Mouse (Mus musculus): ENCODE data around the gene Ttc1. TPM values are rescaled to one million over a fixed set of nuclear protein-coding genes. Genes with fewer than 3 reads are reported as not detected.
A peak's percentile ranks its signal among the peaks of the same experiment; 100 is the strongest.

Ttc1 gene
- 50.1 and 54.9 TPM in 2 replicates for polyA plus RNA-seq (2015; fragmentation: Nextera tagmentation; extraction: Ambion mirVana)

DNA sequence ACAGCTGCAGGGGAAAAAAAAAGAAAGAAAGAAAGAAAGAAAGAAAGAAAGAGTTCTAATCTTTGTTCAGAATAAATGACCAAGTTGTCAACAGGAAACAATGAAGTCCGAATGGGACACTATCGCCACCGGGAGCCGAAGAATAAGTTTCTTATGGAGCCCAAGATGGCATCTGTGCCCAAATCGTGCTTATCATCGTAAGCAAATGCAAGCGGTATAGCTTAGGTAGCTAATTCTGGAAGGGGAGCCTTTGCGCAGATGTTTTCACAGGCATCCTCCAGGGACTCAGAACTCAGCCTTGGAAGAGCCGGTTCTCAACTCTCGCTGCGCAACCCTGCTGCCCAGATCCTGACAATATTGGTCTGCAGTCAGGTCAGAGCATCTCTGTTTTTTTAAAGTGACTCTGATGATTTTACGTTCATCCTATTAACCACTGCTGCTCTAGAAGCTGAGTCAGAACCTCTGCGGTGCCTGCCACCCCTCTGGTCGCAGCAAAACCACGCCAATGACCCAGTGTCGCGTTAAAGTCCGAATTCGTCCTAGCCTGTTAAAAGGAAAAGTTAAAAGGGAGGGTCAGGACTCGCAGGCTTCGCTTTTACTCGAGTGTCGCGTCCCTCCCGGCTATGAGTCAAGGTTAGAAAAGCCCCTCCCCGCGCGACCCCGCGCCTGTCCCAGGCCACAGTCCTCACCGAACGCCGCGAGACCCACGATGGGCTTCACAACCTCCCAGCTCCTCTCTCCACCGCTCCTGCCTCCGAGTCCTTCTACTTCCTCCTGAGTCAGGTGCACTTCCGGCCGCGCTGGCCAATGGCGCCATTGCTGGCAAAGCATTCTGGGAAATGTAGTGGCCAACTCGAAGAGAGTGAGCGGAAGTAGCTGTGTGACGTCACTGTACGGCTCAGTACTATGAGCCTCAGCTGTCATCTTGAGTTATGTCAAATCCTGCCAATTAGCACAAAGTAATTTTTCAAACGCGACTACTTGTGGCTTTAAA is at the start of gene Ttc1:
Gene Ttc1, minus strand, starts transcription at position 776 of the 994 bp plus-strand sequence.
- H3K27ac ChIP-seq (ENCODE audit: low read length), result peak within 1 kb of the TSS; percentile 74
- ATAC-seq (replicated peaks; ENCODE audit: extremely low read depth, insufficient read depth, low FRiP score), result peak; percentile 99
- H3K4me1 ChIP-seq (ENCODE audit: control insufficient read depth, insufficient read depth, low read length), result peaks cover 8% of the 10 kb centered on the region
- H3K4me3 ChIP-seq (ENCODE audit: low read length), result peak within 1 kb of the TSS; percentile 78
- peak within 1 kb of the TSS; percentile 98 for H3K4me2 ChIP-seq (ENCODE audit: low read depth, low read length)
- H3K27me3 ChIP-seq (ENCODE audit: control insufficient read depth, insufficient read depth, low read length), result no peaks in the 10 kb centered on the region
- peak within 1 kb of the TSS; percentile 84 for H3K9ac ChIP-seq (ENCODE audit: low read length)
- WGBS, result 2% methylated on average over 47 of the region's 47 CpGs
- H3K36me3 ChIP-seq (ENCODE audit: control insufficient read depth, insufficient read depth), result peaks cover 16% of the 10 kb centered on the region
- no peaks in the 10 kb centered on the region for H3K9me3 ChIP-seq (replicated peaks; ENCODE audit: control insufficient read depth, low read length)

DNA sequence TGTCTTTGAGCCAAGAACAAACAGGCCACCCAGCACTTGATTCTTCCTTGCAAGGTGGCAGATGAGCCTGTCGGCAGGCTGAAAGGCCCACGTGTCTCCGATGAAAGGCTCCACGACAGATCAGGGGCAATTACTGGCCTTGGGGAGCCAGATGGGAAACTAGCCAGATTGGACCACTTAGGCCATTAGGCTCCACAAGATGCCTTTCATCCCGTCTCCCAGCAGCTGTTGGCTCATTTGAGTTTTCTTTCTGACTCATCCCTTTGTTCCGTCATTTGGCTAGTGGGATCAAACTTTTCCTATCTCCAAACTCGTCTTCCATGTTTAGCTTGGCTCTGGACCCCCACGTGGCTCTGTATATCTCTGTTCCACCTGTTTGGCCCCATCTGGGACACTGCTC is 48.2 kb upstream of the Ttc1 start:
- H3K4me1 ChIP-seq (ENCODE audit: control insufficient read depth, insufficient read depth, low read length), result no peaks in the 10 kb centered on the region
- H3K4me3 ChIP-seq (ENCODE audit: low read length), result no peak overlapping the region
- no peak overlapping the region for H3K27ac ChIP-seq (ENCODE audit: low read length)
- H3K36me3 ChIP-seq (ENCODE audit: control insufficient read depth, insufficient read depth), result no peaks in the 10 kb centered on the region
- H3K4me2 ChIP-seq (ENCODE audit: low read depth, low read length), result no peak overlapping the region
- H3K9me3 ChIP-seq (replicated peaks; ENCODE audit: control insufficient read depth, low read length), result no peaks in the 10 kb centered on the region; the same call in 1 of the 2 replicates
- no peak for ATAC-seq (replicated peaks; ENCODE audit: extremely low read depth, insufficient read depth, low FRiP score)
- no peaks in the 10 kb centered on the region for H3K27me3 ChIP-seq (ENCODE audit: control insufficient read depth, insufficient read depth, low read length)
- H3K9ac ChIP-seq (ENCODE audit: low read length), result no peak overlapping the region
- WGBS, result 62% methylated on average over 8 of the region's 8 CpGs

DNA sequence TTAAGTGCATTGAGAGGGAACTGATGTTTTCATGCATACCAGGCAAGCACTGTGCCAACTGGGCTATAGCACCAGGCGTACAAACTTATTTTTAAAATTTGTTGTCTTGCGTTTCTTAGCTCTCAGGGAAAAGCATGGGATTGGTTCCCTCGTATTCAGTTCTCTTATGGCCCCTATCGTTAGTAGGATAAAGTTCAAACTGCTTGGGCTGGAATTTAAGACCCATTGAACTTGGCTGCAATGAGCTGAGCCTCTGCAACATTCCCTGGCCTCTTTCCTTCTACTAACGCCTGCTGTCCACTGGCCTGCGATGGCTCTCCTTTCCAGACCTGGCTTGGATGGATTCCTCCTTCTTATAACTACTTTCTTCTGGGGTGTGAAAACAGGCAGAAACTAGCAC is 42.6 kb upstream of the Ttc1 start:
- peak; percentile 55 for ATAC-seq (replicated peaks; ENCODE audit: extremely low read depth, insufficient read depth, low FRiP score)
- H3K9ac ChIP-seq (ENCODE audit: low read length), result no peak overlapping the region
- no peak overlapping the region for H3K4me3 ChIP-seq (ENCODE audit: low read length)
- H3K4me2 ChIP-seq (ENCODE audit: low read depth, low read length), result no peak overlapping the region
- H3K27me3 ChIP-seq (ENCODE audit: control insufficient read depth, insufficient read depth, low read length), result no peaks in the 10 kb centered on the region
- peak overlapping the region; percentile 36 for H3K27ac ChIP-seq (ENCODE audit: low read length)
- H3K36me3 ChIP-seq (ENCODE audit: control insufficient read depth, insufficient read depth), result no peaks in the 10 kb centered on the region
- WGBS, result 54% methylated on average over 6 of the region's 6 CpGs
- 0 out of 2 replicates have a peak, but pooled peaks cover 5% of the 10 kb centered on the region for H3K4me1 ChIP-seq (ENCODE audit: control insufficient read depth, insufficient read depth, low read length)
- H3K9me3 ChIP-seq (replicated peaks; ENCODE audit: control insufficient read depth, low read length), result no peaks in the 10 kb centered on the region

DNA sequence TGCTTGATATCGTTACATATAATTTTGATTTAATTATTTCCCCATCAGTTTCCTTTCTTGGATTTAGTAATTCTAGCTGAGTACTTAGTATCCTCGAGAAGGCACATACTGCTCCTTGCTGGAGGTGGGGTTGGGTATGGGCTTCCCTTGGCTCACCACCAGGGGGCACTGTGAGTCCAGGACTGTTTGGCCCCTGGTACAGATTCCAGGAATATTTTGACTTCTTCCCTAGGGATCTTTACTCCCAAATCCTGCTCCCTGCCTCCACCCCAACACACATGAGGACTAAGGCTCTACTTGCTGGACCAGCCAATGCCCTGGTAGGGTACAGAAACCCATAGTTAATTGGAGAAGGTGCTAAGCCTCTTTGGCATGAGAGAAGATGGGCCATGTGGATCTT is 36.0 kb upstream of the Ttc1 start:
- no peak overlapping the region for H3K9ac ChIP-seq (ENCODE audit: low read length)
- H3K4me2 ChIP-seq (ENCODE audit: low read depth, low read length), result no peak overlapping the region
- H3K9me3 ChIP-seq (replicated peaks; ENCODE audit: control insufficient read depth, low read length), result no peaks in the 10 kb centered on the region
- peak; percentile 73; the same call in 1 of the 2 replicates for ATAC-seq (replicated peaks; ENCODE audit: extremely low read depth, insufficient read depth, low FRiP score)
- H3K27me3 ChIP-seq (ENCODE audit: control insufficient read depth, insufficient read depth, low read length), result no peaks in the 10 kb centered on the region
- peaks cover 3% of the 10 kb centered on the region; the same call in 1 of the 2 replicates for H3K4me1 ChIP-seq (ENCODE audit: control insufficient read depth, insufficient read depth, low read length)
- no peak overlapping the region for H3K27ac ChIP-seq (ENCODE audit: low read length)
- no peak overlapping the region for H3K4me3 ChIP-seq (ENCODE audit: low read length)
- no peaks in the 10 kb centered on the region for H3K36me3 ChIP-seq (ENCODE audit: control insufficient read depth, insufficient read depth)
- 8% methylated on average over 2 of the region's 2 CpGs for WGBS

DNA sequence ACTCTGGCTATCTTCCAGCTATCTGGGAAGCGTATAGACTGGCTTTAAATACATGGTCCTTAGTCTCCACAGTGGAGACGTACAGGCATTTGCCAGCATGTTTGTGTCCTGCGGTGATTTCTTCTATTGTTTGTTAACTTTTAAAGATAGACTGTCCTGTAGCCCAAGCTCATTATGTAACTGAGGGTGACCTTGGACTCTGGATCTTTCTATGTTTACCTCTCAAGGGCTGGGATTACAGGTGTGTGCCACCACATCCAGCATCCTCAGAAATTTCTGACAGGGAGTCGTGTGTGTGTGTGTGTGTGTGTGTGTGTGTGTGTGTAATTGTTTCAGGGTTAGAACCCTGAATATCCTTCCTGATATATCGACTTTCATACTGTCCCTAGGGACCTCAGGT is 35.3 kb upstream of the Ttc1 start:
- Histone ChIP-seq H3K27me3 (ENCODE audit: control insufficient read depth, insufficient read depth, low read length) (no peaks in the 10 kb centered on the region), H3K4me2 (ENCODE audit: low read depth, low read length) (no peak overlapping the region), H3K36me3 (ENCODE audit: control insufficient read depth, insufficient read depth) (no peaks in the 10 kb centered on the region), H3K4me3 (ENCODE audit: low read length) (no peak overlapping the region), H3K9ac (ENCODE audit: low read length) (no peak overlapping the region), H3K27ac (ENCODE audit: low read length) (no peak overlapping the region), H3K9me3 (replicated peaks; ENCODE audit: control insufficient read depth, low read length) (no peaks in the 10 kb centered on the region), H3K4me1 (ENCODE audit: control insufficient read depth, insufficient read depth, low read length) (peaks cover 3% of the 10 kb centered on the region; the same call in 1 of the 2 replicates)
- 61% methylated on average over 5 of the region's 5 CpGs for WGBS
- ATAC-seq (replicated peaks; ENCODE audit: extremely low read depth, insufficient read depth, low FRiP score), result no peak

DNA sequence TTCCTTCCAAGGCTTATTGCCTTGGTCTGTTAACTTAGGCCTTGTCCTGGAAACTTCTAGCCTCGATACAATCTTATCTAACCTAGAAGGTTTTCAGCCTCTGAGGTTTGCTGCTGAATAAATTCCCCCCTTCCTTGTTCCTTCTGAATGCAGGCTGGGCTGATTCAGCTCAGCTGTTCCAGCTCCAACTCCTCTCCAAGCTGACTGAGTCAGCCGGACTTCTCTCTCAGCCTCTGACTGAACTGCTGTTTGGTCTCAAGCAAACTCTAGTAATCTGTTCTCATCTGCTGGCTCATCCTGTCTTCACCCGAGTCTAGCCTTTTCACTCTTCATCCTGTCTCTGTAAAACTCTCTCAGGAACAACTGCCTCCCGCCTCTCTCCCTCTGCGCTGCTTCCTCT is 31.7 kb upstream of the Ttc1 start:
- H3K27me3 ChIP-seq (ENCODE audit: control insufficient read depth, insufficient read depth, low read length), result peaks cover 5% of the 10 kb centered on the region
- no peak overlapping the region for H3K27ac ChIP-seq (ENCODE audit: low read length)
- no peak overlapping the region for H3K4me2 ChIP-seq (ENCODE audit: low read depth, low read length)
- WGBS, result 54% methylated on average over 5 of the region's 5 CpGs
- no peak overlapping the region for H3K4me3 ChIP-seq (ENCODE audit: low read length)
- ATAC-seq (replicated peaks; ENCODE audit: extremely low read depth, insufficient read depth, low FRiP score), result no peak
- no peaks in the 10 kb centered on the region for H3K9me3 ChIP-seq (replicated peaks; ENCODE audit: control insufficient read depth, low read length)
- H3K9ac ChIP-seq (ENCODE audit: low read length), result no peak overlapping the region
- H3K36me3 ChIP-seq (ENCODE audit: control insufficient read depth, insufficient read depth), result no peaks in the 10 kb centered on the region
- H3K4me1 ChIP-seq (ENCODE audit: control insufficient read depth, insufficient read depth, low read length), result peaks cover 7% of the 10 kb centered on the region; the same call in 1 of the 2 replicates

DNA sequence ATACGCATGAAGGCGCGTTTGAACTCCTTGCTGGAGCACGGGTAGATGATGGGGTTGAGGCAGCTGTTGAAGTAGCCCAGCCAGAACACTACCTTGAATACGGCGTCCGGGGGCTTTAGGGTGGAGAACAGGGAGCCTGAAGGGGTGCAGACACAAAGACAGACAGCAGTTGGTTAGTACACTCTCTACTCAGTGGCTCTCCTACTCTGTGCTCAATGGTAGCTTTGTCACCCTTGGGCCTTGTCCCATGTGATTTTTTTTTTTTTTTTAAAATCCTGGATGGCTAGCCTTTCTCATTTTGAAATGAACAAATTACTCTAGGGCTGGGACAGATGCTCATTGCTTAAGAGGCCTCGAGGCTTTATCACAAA is 28.5 kb upstream of the Ttc1 start:
- H3K9ac ChIP-seq (ENCODE audit: low read length), result peak overlapping the region; percentile 55
- H3K4me1 ChIP-seq (ENCODE audit: control insufficient read depth, insufficient read depth, low read length), result 0 out of 2 replicates have a peak, but pooled peaks cover 4% of the 10 kb centered on the region
- H3K4me2 ChIP-seq (ENCODE audit: low read depth, low read length), result peak overlapping the region; percentile 62
- 28% methylated on average over 8 of the region's 8 CpGs for WGBS
- no peaks in the 10 kb centered on the region for H3K9me3 ChIP-seq (replicated peaks; ENCODE audit: control insufficient read depth, low read length)
- no peak for ATAC-seq (replicated peaks; ENCODE audit: extremely low read depth, insufficient read depth, low FRiP score)
- peak overlapping the region; percentile 42 for H3K4me3 ChIP-seq (ENCODE audit: low read length)
- H3K27me3 ChIP-seq (ENCODE audit: control insufficient read depth, insufficient read depth, low read length), result peaks cover 5% of the 10 kb centered on the region
- no peaks in the 10 kb centered on the region for H3K36me3 ChIP-seq (ENCODE audit: control insufficient read depth, insufficient read depth)
- H3K27ac ChIP-seq (ENCODE audit: low read length), result no peak overlapping the region

DNA sequence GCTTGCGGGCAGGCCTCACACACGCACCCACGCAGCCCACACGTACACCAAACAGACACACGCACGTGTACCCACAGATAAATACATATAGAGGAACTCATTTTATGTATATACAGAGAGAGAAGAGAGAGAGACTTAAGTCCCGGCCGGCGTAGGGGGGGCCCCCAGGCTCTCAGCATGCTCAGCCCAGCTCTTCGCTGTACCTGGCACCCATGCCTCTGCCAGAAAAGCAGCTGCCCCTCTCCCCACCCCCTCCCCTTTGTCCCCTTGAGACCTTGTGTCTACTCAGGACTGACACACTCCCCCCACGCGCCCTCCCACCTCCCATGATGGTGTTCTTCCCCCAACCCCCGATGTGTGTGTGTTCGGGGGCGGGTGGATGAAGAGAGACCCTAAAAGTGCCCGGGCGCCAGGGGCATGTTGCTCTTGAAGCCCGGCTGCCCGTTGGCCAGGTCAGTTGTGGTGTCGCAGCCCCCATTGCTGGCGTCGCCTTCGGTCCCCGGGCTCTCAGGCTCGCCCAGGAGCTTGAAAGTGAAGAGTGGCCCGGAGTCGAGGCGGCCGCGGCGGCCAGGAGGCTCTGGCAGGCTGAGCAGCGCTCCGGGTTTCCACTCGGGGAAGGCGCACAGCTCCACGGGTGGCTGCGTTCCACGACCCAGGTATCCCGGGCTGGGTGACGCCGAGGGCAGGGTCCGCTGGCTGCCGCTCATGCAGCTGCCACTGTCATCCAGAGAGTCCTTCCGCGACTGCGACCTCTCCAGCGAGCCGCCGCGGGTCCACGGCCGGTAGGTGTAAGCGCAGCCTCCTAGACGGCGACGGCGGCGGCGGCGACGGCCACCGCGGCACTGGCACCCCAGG is 27.9 kb upstream of the Ttc1 start:
- Histone ChIP-seq H3K4me1 (ENCODE audit: control insufficient read depth, insufficient read depth, low read length) (0 out of 2 replicates have a peak, but pooled peaks cover 4% of the 10 kb centered on the region), H3K27me3 (ENCODE audit: control insufficient read depth, insufficient read depth, low read length) (peaks cover 5% of the 10 kb centered on the region), H3K4me3 (ENCODE audit: low read length) (peak overlapping the region; percentile 42), H3K4me2 (ENCODE audit: low read depth, low read length) (peak overlapping the region; percentile 62), H3K36me3 (ENCODE audit: control insufficient read depth, insufficient read depth) (no peaks in the 10 kb centered on the region), H3K9me3 (replicated peaks; ENCODE audit: control insufficient read depth, low read length) (no peaks in the 10 kb centered on the region), H3K27ac (ENCODE audit: low read length) (no peak overlapping the region), H3K9ac (ENCODE audit: low read length) (peak overlapping the region; percentile 55)
- peak; percentile 69 for ATAC-seq (replicated peaks; ENCODE audit: extremely low read depth, insufficient read depth, low FRiP score)
- WGBS, result 16% methylated on average over 63 of the region's 63 CpGs
